Mouse (Mus musculus): Measurements from ENCODE around the gene Kif5c. TPM values are rescaled to one million over a fixed set of nuclear protein-coding genes. Genes with fewer than 3 reads are reported as not detected.

Gene Kif5c
- polyA plus RNA-seq, 1 experiment = not detected

GRCm38 (mm10) chr2:49602791-49603349 lies 16.2 kb upstream of the Kif5c start:
- TF ChIP-seq GATA1 (IDR thresholded peaks at IDR 0.05; ENCODE audit: low read length) = no peak

DNA sequence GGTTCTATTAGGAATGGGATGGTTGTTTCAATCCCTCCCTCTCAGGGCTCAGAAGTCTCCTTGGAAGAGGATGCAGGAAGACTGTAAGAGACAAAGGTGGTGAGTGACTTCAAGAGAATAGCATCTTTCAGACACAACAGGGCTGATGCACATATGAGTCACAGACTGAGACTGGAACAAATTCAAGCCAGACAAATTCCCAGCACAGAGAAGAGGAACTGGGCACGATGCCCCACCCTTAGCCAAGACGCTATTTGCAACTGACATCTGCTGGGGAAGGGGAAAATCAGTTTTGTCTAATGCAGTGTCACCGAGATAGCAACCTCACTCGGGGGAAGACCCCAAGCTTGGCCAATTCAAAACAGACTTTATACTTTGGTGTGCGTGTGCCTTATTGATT lies 9.5 kb upstream of the Kif5c start:
- no peak for TF ChIP-seq GATA1 (IDR thresholded peaks at IDR 0.05; ENCODE audit: low read length)

DNA sequence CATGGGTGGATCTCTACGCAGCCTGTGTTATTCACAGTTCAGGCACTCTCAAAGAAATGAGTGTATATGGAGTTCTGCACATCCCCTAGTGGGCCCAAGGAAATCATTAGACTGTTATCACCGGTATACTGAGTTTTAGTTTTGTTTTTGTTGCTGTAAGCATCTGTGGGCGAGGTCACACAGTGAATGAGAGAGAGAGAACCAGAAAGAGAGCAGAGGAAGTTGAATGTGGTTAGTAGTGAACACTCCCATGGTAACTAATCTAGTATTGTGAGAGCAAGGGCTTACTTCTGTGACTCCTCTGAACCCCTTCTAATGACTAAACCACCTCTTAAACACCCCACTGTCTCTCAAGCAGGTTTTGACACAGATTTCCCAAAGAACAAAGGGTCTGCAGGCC lies 2.3 kb upstream of the Kif5c start:
- no peak for TF ChIP-seq GATA1 (IDR thresholded peaks at IDR 0.05; ENCODE audit: low read length)

GRCm38 (mm10) chr2:49619719-49620522 lies 823 bp downstream of the Kif5c start:
- no peak for TF ChIP-seq GATA1 (IDR thresholded peaks at IDR 0.05; ENCODE audit: low read length)

- no peak for TF ChIP-seq GATA1 (IDR thresholded peaks at IDR 0.05; ENCODE audit: low read length)
Measured at GRCm38 (mm10) chr2:49620626-49621117, 1.6 kb downstream of the Kif5c start.

DNA sequence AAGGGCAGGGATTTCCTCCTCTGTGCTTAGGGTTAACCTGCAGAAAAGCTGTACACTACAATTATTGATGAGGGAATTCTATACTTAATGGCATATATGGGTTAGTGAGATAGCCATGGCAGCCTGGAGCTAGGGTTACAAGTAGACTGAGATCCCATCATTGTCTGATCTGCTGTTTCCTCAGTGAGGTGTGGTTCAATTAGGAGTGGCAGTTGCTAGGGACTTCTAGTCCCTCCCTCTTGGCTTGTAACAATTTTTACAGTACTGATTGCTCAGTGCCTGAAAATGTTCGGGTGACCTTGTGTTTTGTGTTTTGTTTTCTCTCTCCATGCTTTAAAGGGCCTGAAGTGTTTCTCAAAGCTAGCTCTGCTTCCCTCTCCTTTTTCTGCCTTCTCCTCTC lies 2.1 kb downstream of the Kif5c start:
- TF ChIP-seq GATA1 (IDR thresholded peaks at IDR 0.05; ENCODE audit: low read length) = no peak

GRCm38 (mm10) chr2:49625581-49625980 lies 6.5 kb downstream of the Kif5c start:
- no peak for TF ChIP-seq GATA1 (IDR thresholded peaks at IDR 0.05; ENCODE audit: low read length)

DNA sequence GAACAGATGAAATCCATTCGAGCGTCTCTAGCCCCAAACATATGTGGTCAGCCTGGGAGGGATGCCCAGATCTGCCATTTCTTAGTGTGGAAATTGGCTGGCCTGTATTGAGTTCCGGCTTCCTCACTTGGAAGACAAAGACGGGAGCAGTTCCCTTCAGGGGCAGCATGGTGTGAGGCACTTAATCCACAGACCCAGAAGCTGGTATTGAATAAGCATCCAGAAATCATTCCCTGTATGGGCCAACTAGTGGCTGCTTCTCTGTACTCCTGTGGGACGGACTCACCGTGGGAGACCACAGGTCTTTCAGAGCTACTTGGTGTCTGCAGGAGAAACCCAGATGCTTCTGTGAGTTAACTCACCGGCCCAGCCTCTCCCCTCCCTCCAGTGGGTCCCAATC lies 8.5 kb downstream of the Kif5c start:
- no peak for TF ChIP-seq GATA1 (IDR thresholded peaks at IDR 0.05; ENCODE audit: low read length)

DNA sequence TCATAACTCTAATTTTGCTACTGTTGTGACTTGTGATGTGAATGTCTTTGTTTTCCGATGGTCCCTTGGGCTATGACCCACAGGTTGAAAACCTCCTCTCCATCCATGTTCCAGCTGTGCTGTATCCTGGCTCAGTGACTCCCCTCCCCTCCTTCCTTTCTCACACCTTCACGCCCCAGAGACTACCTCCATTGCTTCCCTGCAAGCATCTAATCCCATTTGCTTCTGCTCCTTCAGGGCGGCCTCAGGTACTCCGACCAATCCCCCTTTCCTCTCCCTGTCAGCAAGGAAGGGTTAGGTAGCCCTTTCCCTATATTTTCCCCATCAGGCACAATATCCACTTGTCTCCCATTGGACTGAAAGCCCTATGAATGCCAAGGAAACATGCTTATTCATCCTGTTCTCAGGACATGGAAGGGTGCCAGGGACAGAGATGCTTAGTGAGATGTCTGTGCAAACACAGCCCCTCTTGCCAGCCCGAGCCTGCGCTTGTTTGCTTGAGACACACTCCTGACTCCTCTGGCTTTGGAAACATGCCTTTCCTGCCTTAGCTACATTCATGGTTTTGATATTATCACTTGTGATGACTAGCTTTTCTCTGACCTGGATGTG lies 9.1 kb downstream of the Kif5c start:
- no peak for TF ChIP-seq GATA1 (IDR thresholded peaks at IDR 0.05; ENCODE audit: low read length)

- TF ChIP-seq GATA1 (IDR thresholded peaks at IDR 0.05; ENCODE audit: low read length) = no peak
Measured at GRCm38 (mm10) chr2:49629181-49629580, 10.1 kb downstream of the Kif5c start.

DNA sequence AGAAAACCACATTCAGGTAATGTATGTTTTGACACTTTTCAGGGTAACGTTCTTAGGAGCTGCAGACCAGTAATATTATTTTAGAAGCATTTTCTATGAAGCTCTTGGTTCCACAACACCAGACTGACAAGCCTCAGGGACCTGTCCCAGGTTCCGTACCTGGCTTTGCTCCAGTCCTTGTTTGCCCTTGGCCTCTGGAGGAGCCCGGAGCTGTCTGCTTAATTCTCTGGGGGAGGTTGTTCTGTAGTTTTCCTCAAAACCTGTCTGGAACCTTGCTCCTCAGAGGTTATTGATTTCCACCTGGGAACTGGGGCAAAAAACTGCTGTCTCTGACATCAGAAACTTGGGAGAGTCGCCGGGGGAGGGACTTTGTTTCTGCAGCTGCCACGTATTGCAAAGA lies 11.5 kb downstream of the Kif5c start:
- no peak for TF ChIP-seq GATA1 (IDR thresholded peaks at IDR 0.05; ENCODE audit: low read length)

GRCm38 (mm10) chr2:49633231-49633630 lies 14.1 kb downstream of the Kif5c start:
- no peak for TF ChIP-seq GATA1 (IDR thresholded peaks at IDR 0.05; ENCODE audit: low read length)

GRCm38 (mm10) chr2:49642761-49643160 lies 23.7 kb downstream of the Kif5c start:
- TF ChIP-seq GATA1 (IDR thresholded peaks at IDR 0.05; ENCODE audit: low read length) = no peak

GRCm38 (mm10) chr2:49643756-49644155 lies 24.7 kb downstream of the Kif5c start:
- no peak for TF ChIP-seq GATA1 (IDR thresholded peaks at IDR 0.05; ENCODE audit: low read length)

GRCm38 (mm10) chr2:49647591-49647990 lies 28.5 kb downstream of the Kif5c start:
- no peak for TF ChIP-seq GATA1 (IDR thresholded peaks at IDR 0.05; ENCODE audit: low read length)

DNA sequence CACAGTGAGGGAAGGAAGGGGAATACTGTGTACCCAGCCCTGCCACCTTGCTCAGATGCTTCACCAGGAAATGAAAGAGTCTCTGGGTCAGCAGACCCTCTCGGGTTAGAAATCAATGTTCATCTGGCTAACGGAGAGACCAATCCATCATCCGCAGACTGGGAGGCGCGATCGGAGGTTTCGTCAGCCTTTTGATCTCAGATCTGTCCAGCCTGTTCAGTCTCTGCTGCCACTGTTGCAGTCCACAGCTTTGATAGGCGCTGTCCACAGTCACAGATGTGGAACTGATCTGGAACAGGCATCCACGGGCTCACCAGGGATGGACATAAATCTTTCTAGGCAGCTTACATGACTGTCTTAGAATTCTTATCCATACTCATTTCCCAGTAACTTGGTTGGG lies 29.2 kb downstream of the Kif5c start:
- TF ChIP-seq GATA1 (IDR thresholded peaks at IDR 0.05; ENCODE audit: low read length) = no peak

GRCm38 (mm10) chr2:49648806-49649205 lies 29.7 kb downstream of the Kif5c start:
- no peak for TF ChIP-seq GATA1 (IDR thresholded peaks at IDR 0.05; ENCODE audit: low read length)
